Mouse (Mus musculus) mouse trophoblast stem cell (cell line): Measurements from ENCODE around the gene Sh2d4b.

ENCODE experiments used
- in situ Hi-C, 2 experiments: fragments of 300-500 bp; cut with MseI, MboI; formaldehyde crosslinking; loops; 2 replicates in 1 of 2; 3 replicates in 1 of 2; pipeline ENCODE4 v1.15.1; 2025

The Sh2d4b gene

GRCm38 (mm10) chr14:40908763-40909162 is 15.7 kb upstream of the Sh2d4b start:
- in situ Hi-C loops, result no loop called here

- in situ Hi-C loops, result no loop called here
Measured at GRCm38 (mm10) chr14:40906770-40907169, 13.7 kb upstream of the Sh2d4b start.

- in situ Hi-C loops, result no loop called here
Measured at GRCm38 (mm10) chr14:40905813-40906212, 12.7 kb upstream of the Sh2d4b start.

- in situ Hi-C loops, result no loop called here
Measured at GRCm38 (mm10) chr14:40902307-40903055, 9.4 kb upstream of the Sh2d4b start.

GRCm38 (mm10) chr14:40900267-40900666 is 7.2 kb upstream of the Sh2d4b start:
- in situ Hi-C loops, result no loop called here

- in situ Hi-C loops, result no loop called here
Measured at GRCm38 (mm10) chr14:40897916-40898315, 4.8 kb upstream of the Sh2d4b start.

GRCm38 (mm10) chr14:40895681-40896080 is 2.6 kb upstream of the Sh2d4b start:
- in situ Hi-C loops, result no loop called here

GRCm38 (mm10) chr14:40894576-40895247 is 1.6 kb upstream of the Sh2d4b start:
- in situ Hi-C loops, result no loop called here

- in situ Hi-C loops, result no loop called here
Measured at GRCm38 (mm10) chr14:40893884-40894283, 818 bp upstream of the Sh2d4b start.

- in situ Hi-C loops, result no loop called here
Measured at GRCm38 (mm10) chr14:40892326-40892825, 690 bp downstream of the Sh2d4b start.

- in situ Hi-C loops, result no loop called here
Measured at GRCm38 (mm10) chr14:40891506-40891905, 1.6 kb downstream of the Sh2d4b start.

GRCm38 (mm10) chr14:40889704-40890103 is 3.4 kb downstream of the Sh2d4b start:
- in situ Hi-C loops, result no loop called here

GRCm38 (mm10) chr14:40889181-40889580 is 3.9 kb downstream of the Sh2d4b start:
- in situ Hi-C loops, result no loop called here

- in situ Hi-C loops, result no loop called here
Measured at GRCm38 (mm10) chr14:40886428-40887202, 6.5 kb downstream of the Sh2d4b start.

- in situ Hi-C loops, result no loop called here
Measured at GRCm38 (mm10) chr14:40885752-40886151, 7.3 kb downstream of the Sh2d4b start.

- in situ Hi-C loops, result no loop called here
Measured at GRCm38 (mm10) chr14:40885225-40885624, 7.8 kb downstream of the Sh2d4b start.

- in situ Hi-C loops, result loop anchor here in 1 of 2 experiments (10.0 kb wide), 1 partner anchor 60 kb away; no protein-coding TSS in a partner anchor
Measured at GRCm38 (mm10) chr14:40874565-40874964, 18.5 kb downstream of the Sh2d4b start.

GRCm38 (mm10) chr14:40873961-40874360 is 19.1 kb downstream of the Sh2d4b start:
- in situ Hi-C loops, result loop anchor here in 1 of 2 experiments (10.0 kb wide), 1 partner anchor 59 kb away; no protein-coding TSS in a partner anchor

- in situ Hi-C loops, result loop anchor here in 1 of 2 experiments (10.0 kb wide), 1 partner anchor 56 kb away; no protein-coding TSS in a partner anchor
Measured at GRCm38 (mm10) chr14:40870598-40870997, 22.5 kb downstream of the Sh2d4b start.

- in situ Hi-C loops, result no loop called here
Measured at GRCm38 (mm10) chr14:40864811-40865514, 28.1 kb downstream of the Sh2d4b start.

- in situ Hi-C loops, result no loop called here
Measured at GRCm38 (mm10) chr14:40863659-40864058, 29.4 kb downstream of the Sh2d4b start.
